Mouse (Mus musculus) forebrain, embryonic 16.5 days (tissue): ENCODE data around the gene Fstl1. TPM values are rescaled to one million over a fixed set of nuclear protein-coding genes. Genes with fewer than 3 reads are reported as not detected.

ENCODE experiments used
- ATAC-seq: fragments of 200-750 bp; cut with Nextera tagmentation; 2 replicates; pipeline ENCODE4 v1.8.0; 2017; ENCODE audit warnings: mild to moderate bottlenecking, moderate library complexity
- H3K27ac ChIP-seq: fragments of 300-500 bp; sonication (generic); 2 replicates; pipeline ENCODE4 v1.5.1; 2014; ENCODE audit warnings: low read length, control low read depth
- H3K27me3 ChIP-seq: fragments of 300-500 bp; sonication (generic); replicated peaks from 2 replicates; pipeline ENCODE4 v1.6.1; 2014; ENCODE audit warnings: low read length; ENCODE audit not compliant: control insufficient read depth, insufficient read depth
- H3K36me3 ChIP-seq: fragments of 300-500 bp; sonication (generic); 2 replicates; pipeline ENCODE4 v1.6.1; 2014; ENCODE audit not compliant: control insufficient read depth, insufficient read depth
- H3K4me1 ChIP-seq: fragments of 300-500 bp; sonication (generic); replicated peaks from 2 replicates; pipeline ENCODE4 v1.6.1; 2014; ENCODE audit warnings: low read length; ENCODE audit not compliant: control insufficient read depth, insufficient read depth
- H3K4me2 ChIP-seq: fragments of 300-500 bp; sonication (generic); 2 replicates; pipeline ENCODE4 v1.6.1; 2014; ENCODE audit warnings: mild to moderate bottlenecking, low read length, control low read depth
- H3K4me3 ChIP-seq: fragments of 300-500 bp; sonication (generic); replicated peaks from 2 replicates; pipeline ENCODE4 v1.5.1; 2014; ENCODE audit warnings: mild to moderate bottlenecking, low read length, control low read depth
- H3K9ac ChIP-seq: fragments of 300-500 bp; sonication (generic); replicated peaks from 2 replicates; pipeline ENCODE4 v1.6.1; 2014; ENCODE audit warnings: low read depth, low read length, control low read depth
- H3K9me3 ChIP-seq: fragments of 300-500 bp; sonication (generic); 2 replicates; pipeline ENCODE4 v1.6.1; 2016; ENCODE audit warnings: low read length; ENCODE audit not compliant: control insufficient read depth
- WGBS: fragments of 180-500 bp; shearing (Covaris S2); extraction: QIAGEN DNeasy Blood & Tissue Kit; methylation state at CpG from one replicate; pipeline ENCODE4 v1.1.7; 2014; 5-methylcytosine and 5-hydroxymethylcytosine counted together
- polyA plus RNA-seq: library from polyadenylated mRNA; unstranded; fragments of >200 nt; fragmentation: Nextera tagmentation; extraction: Ambion mirVana; gene quantifications from 2 replicates; pipeline ENCODE4 v1.2.1, GENCODE M21; 2015

Gene Fstl1
- polyA plus RNA-seq, 1 experiment from 2014 or later, result 75.6 TPM

GRCm38 (mm10) chr16:37796270-37796669 lies 19.6 kb downstream of the Fstl1 start:
- 97% methylated on average over 11 of the region's 11 CpGs for WGBS
- H3K27ac ChIP-seq, result no peak overlapping the region
- ATAC-seq, result no peak

GRCm38 (mm10) chr16:37801097-37801496 lies 24.4 kb downstream of the Fstl1 start:
- no peak overlapping the region for H3K4me2 ChIP-seq
- no peak overlapping the region for H3K27ac ChIP-seq
- WGBS, result 92% methylated on average over 2 of the region's 2 CpGs
- H3K4me1 ChIP-seq, result no peaks in the 10 kb centered on the region
- no peaks in the 10 kb centered on the region for H3K36me3 ChIP-seq
- H3K4me3 ChIP-seq, result no peak overlapping the region
- no peak for ATAC-seq
- H3K9me3 ChIP-seq, result no peaks in the 10 kb centered on the region
- H3K9ac ChIP-seq, result no peak overlapping the region
- H3K27me3 ChIP-seq, result no peaks in the 10 kb centered on the region

More at GRCm38 (mm10) chr16:37796270-37796669, 19.6 kb downstream of the Fstl1 start:
- H3K27me3 ChIP-seq, result no peaks in the 10 kb centered on the region
- peaks cover 2% of the 10 kb centered on the region; the same call in 1 of the 2 replicates for H3K4me1 ChIP-seq
- no peak overlapping the region for H3K4me2 ChIP-seq
- no peak overlapping the region for H3K4me3 ChIP-seq
- no peaks in the 10 kb centered on the region for H3K9me3 ChIP-seq
- no peak overlapping the region for H3K9ac ChIP-seq
- no peaks in the 10 kb centered on the region for H3K36me3 ChIP-seq

- Histone ChIP-seq H3K27ac (no peak overlapping the region), H3K4me3 (no peak overlapping the region), H3K36me3 (no peaks in the 10 kb centered on the region), H3K4me2 (no peak overlapping the region), H3K9ac (no peak overlapping the region), H3K27me3 (no peaks in the 10 kb centered on the region), H3K4me1 (no peaks in the 10 kb centered on the region), H3K9me3 (no peaks in the 10 kb centered on the region)
- ATAC-seq, result peak; percentile 77; the same call in 1 of the 2 replicates
- WGBS, result 50% methylated on average over 4 of the region's 4 CpGs
These were observed 26.1 kb downstream of the Fstl1 start for GRCm38 (mm10) chr16:37802686-37803295.

GRCm38 (mm10) chr16:37803387-37803950 lies 26.8 kb downstream of the Fstl1 start:
- H3K27ac ChIP-seq, result no peak overlapping the region
- no peak overlapping the region for H3K4me2 ChIP-seq
- no peaks in the 10 kb centered on the region for H3K36me3 ChIP-seq
- H3K4me3 ChIP-seq, result no peak overlapping the region
- WGBS, result 95% methylated on average over 9 of the region's 9 CpGs
- ATAC-seq, result no peak
- no peaks in the 10 kb centered on the region for H3K27me3 ChIP-seq
- no peak overlapping the region for H3K9ac ChIP-seq
- no peaks in the 10 kb centered on the region for H3K9me3 ChIP-seq
- no peaks in the 10 kb centered on the region for H3K4me1 ChIP-seq

- WGBS, result 67% methylated on average over 3 of the region's 3 CpGs
- no peaks in the 10 kb centered on the region for H3K27me3 ChIP-seq
- H3K4me1 ChIP-seq, result peaks cover 10% of the 10 kb centered on the region
- no peak overlapping the region for H3K4me3 ChIP-seq
- H3K27ac ChIP-seq, result no peak overlapping the region
- ATAC-seq, result no peak
- H3K4me2 ChIP-seq, result no peak overlapping the region
- H3K36me3 ChIP-seq, result no peaks in the 10 kb centered on the region
- no peaks in the 10 kb centered on the region for H3K9me3 ChIP-seq
- no peak overlapping the region for H3K9ac ChIP-seq
These were observed 29.2 kb downstream of the Fstl1 start for GRCm38 (mm10) chr16:37805746-37806495.

- no peaks in the 10 kb centered on the region for H3K36me3 ChIP-seq
- H3K4me1 ChIP-seq, result peaks cover 11% of the 10 kb centered on the region
- no peak overlapping the region for H3K4me2 ChIP-seq
- 75% methylated on average over 8 of the region's 8 CpGs for WGBS
- H3K27me3 ChIP-seq, result no peaks in the 10 kb centered on the region
- no peak overlapping the region for H3K27ac ChIP-seq
- H3K9me3 ChIP-seq, result no peaks in the 10 kb centered on the region
- no peak overlapping the region for H3K4me3 ChIP-seq
- H3K9ac ChIP-seq, result no peak overlapping the region
- ATAC-seq, result no peak
These were observed 30.6 kb downstream of the Fstl1 start for GRCm38 (mm10) chr16:37807269-37807668.

GRCm38 (mm10) chr16:37808866-37809622 lies 32.4 kb downstream of the Fstl1 start:
- Histone ChIP-seq H3K36me3 (no peaks in the 10 kb centered on the region), H3K4me2 (no peak overlapping the region), H3K4me1 (peaks cover 22% of the 10 kb centered on the region), H3K27ac (peak overlapping the region; percentile 37), H3K9ac (no peak overlapping the region), H3K27me3 (no peaks in the 10 kb centered on the region), H3K9me3 (no peaks in the 10 kb centered on the region), H3K4me3 (no peak overlapping the region)
- ATAC-seq, result peak; percentile 14; the same call in 1 of the 2 replicates
- WGBS, result 21% methylated on average over 10 of the region's 10 CpGs

- Histone ChIP-seq H3K27ac (no peak overlapping the region; the same call in 1 of the 2 replicates), H3K4me2 (no peak overlapping the region), H3K27me3 (no peaks in the 10 kb centered on the region), H3K4me3 (no peak overlapping the region), H3K36me3 (no peaks in the 10 kb centered on the region), H3K9me3 (no peaks in the 10 kb centered on the region), H3K4me1 (peaks cover 24% of the 10 kb centered on the region), H3K9ac (no peak overlapping the region)
- WGBS, result 62% methylated on average over 6 of the region's 6 CpGs
- ATAC-seq, result no peak
These were observed 32.9 kb downstream of the Fstl1 start for GRCm38 (mm10) chr16:37809623-37809992.

- no peaks in the 10 kb centered on the region for H3K36me3 ChIP-seq
- no peaks in the 10 kb centered on the region for H3K27me3 ChIP-seq
These were observed 35.2 kb downstream of the Fstl1 start for GRCm38 (mm10) chr16:37811874-37812273.

More at GRCm38 (mm10) chr16:37811874-37812273, 35.2 kb downstream of the Fstl1 start:
- no peak overlapping the region for H3K4me2 ChIP-seq
- H3K4me1 ChIP-seq, result peaks cover 26% of the 10 kb centered on the region
- no peak overlapping the region for H3K9ac ChIP-seq
- no peak for ATAC-seq
- no peak overlapping the region for H3K27ac ChIP-seq
- H3K9me3 ChIP-seq, result no peaks in the 10 kb centered on the region
- no peak overlapping the region for H3K4me3 ChIP-seq
- WGBS, result 92% methylated on average over 8 of the region's 8 CpGs
